Mouse (Mus musculus) heart, embryonic 14.5 days (tissue): ENCODE data around the gene Cc2d2a. TPM values are rescaled to one million over a fixed set of nuclear protein-coding genes. Genes with fewer than 3 reads are reported as not detected.
A peak's percentile ranks its signal among the peaks of the same experiment; 100 is the strongest.

Experiments used
- ATAC-seq: fragments of 200-750 bp; cut with Nextera tagmentation; 2 replicates; pipeline ENCODE4 v1.8.0; 2017; ENCODE audit warnings: low read depth, moderate TSS enrichment; ENCODE audit not compliant: insufficient number of reproducible peaks, insufficient read depth, low FRiP score
- H3K27ac ChIP-seq, 2 experiments: fragments of 200-500 bp in 1 of 2; fragments of 300-500 bp in 1 of 2; sonication (generic) in 1 of 2; replicated peaks in 1 of 2; 2 replicates each; pipeline ENCODE4 v1.5.1; 2012 to 2014; ENCODE audit warnings: low read depth in 2 of 2, low read length in 2 of 2, control low read depth in 1 of 2, mild to moderate bottlenecking in 1 of 2, mixed read lengths in 1 of 2; ENCODE audit not compliant: control insufficient read depth in 1 of 2, insufficient read depth in 1 of 2
- H3K27me3 ChIP-seq: fragments of 300-500 bp; sonication (generic); 2 replicates; pipeline ENCODE4 v1.6.1; 2014; ENCODE audit warnings: mild to moderate bottlenecking, low read length, control low read depth; ENCODE audit not compliant: control insufficient read depth, insufficient read depth
- H3K36me3 ChIP-seq: fragments of 300-500 bp; sonication (generic); 2 replicates; pipeline ENCODE4 v1.6.1; 2014; ENCODE audit warnings: mild to moderate bottlenecking, control low read depth, low read length, mixed read lengths; ENCODE audit not compliant: control insufficient read depth, insufficient read depth
- H3K4me1 ChIP-seq, 2 experiments: fragments of 200-500 bp in 1 of 2; fragments of 300-500 bp in 1 of 2; sonication (generic) in 1 of 2; 2 replicates each; pipeline ENCODE4 v1.6.1; 2012 to 2014; ENCODE audit warnings: low read length in 2 of 2, control low read depth in 1 of 2, mixed read lengths in 1 of 2; ENCODE audit not compliant: control insufficient read depth in 2 of 2, insufficient read depth in 2 of 2
- H3K4me2 ChIP-seq: fragments of 300-500 bp; sonication (generic); 2 replicates; pipeline ENCODE4 v1.6.1; 2014; ENCODE audit warnings: mild to moderate bottlenecking, low read length
- H3K4me3 ChIP-seq, 2 experiments: fragments of 200-500 bp in 1 of 2; fragments of 300-500 bp in 1 of 2; sonication (generic) in 1 of 2; 2 replicates each; pipeline ENCODE4 v1.5.1; 2012 to 2014; ENCODE audit warnings: low read length in 2 of 2, mild to moderate bottlenecking in 2 of 2, control low read depth in 1 of 2, low read depth in 1 of 2, moderate library complexity in 1 of 2; ENCODE audit not compliant: control insufficient read depth in 1 of 2, insufficient read depth in 1 of 2
- H3K9ac ChIP-seq: fragments of 300-500 bp; sonication (generic); 2 replicates; pipeline ENCODE4 v1.6.1; 2014; ENCODE audit warnings: mild to moderate bottlenecking, low read length
- H3K9me3 ChIP-seq: fragments of 300-500 bp; sonication (generic); 2 replicates; pipeline ENCODE4 v1.6.1; 2016; ENCODE audit warnings: low read length, control low read depth; ENCODE audit not compliant: control insufficient read depth
- WGBS: fragments of 180-500 bp; shearing (Covaris S2); extraction: QIAGEN DNeasy Blood & Tissue Kit; methylation state at CpG from one replicate; pipeline ENCODE4 v1.1.7; 2014; 5-methylcytosine and 5-hydroxymethylcytosine counted together
- polyA plus RNA-seq: library from polyadenylated mRNA; unstranded; fragments of >200 nt; fragmentation: Nextera tagmentation; extraction: Ambion mirVana; gene quantifications from 2 replicates; pipeline ENCODE4 v1.2.1, GENCODE M21; 2014

Gene Cc2d2a
- polyA plus RNA-seq, 1 experiment from 2014 or later = 10.0 TPM

GRCm38 (mm10) chr5:43732381-43732780 is 70.2 kb downstream of the Cc2d2a start:
- no peaks in the 10 kb centered on the region for H3K27me3 ChIP-seq
- H3K4me3 ChIP-seq = no peak overlapping the region
- H3K9me3 ChIP-seq = no peaks in the 10 kb centered on the region
- peaks cover 76% of the 10 kb centered on the region for H3K36me3 ChIP-seq
- ATAC-seq = no peak
- 86% methylated on average over 8 of the region's 8 CpGs for WGBS
- H3K27ac ChIP-seq = no peak overlapping the region
- no peak overlapping the region for H3K9ac ChIP-seq
- no peak overlapping the region for H3K4me2 ChIP-seq
- peaks cover 4 to 9% of the 10 kb centered on the region in 2 experiments; a peak in 3 of 4 replicates for H3K4me1 ChIP-seq

GRCm38 (mm10) chr5:43744187-43744586 is 82.0 kb downstream of the Cc2d2a start:
- H3K4me2 ChIP-seq = no peak overlapping the region
- H3K9me3 ChIP-seq = no peaks in the 10 kb centered on the region
- peaks cover 63% of the 10 kb centered on the region for H3K36me3 ChIP-seq
- no peak for ATAC-seq
- no peak overlapping the region for H3K27ac ChIP-seq
- H3K4me3 ChIP-seq = no peak overlapping the region
- H3K4me1 ChIP-seq = no peaks in the 10 kb centered on the region
- no peak overlapping the region for H3K9ac ChIP-seq
- H3K27me3 ChIP-seq = no peaks in the 10 kb centered on the region
- WGBS = 92% methylated on average over 1 of the region's 1 CpGs

GRCm38 (mm10) chr5:43745156-43745555 is 83.0 kb downstream of the Cc2d2a start:
- Histone ChIP-seq H3K9ac (no peak overlapping the region), H3K4me2 (no peak overlapping the region), H3K4me1 (no peaks in the 10 kb centered on the region), H3K4me3 (no peak overlapping the region), H3K27me3 (no peaks in the 10 kb centered on the region), H3K9me3 (no peaks in the 10 kb centered on the region), H3K27ac (no peak overlapping the region), H3K36me3 (peaks cover 59% of the 10 kb centered on the region)
- 72% methylated on average over 5 of the region's 5 CpGs for WGBS
- no peak for ATAC-seq

GRCm38 (mm10) chr5:43748039-43748438 is 85.9 kb downstream of the Cc2d2a start:
- Histone ChIP-seq H3K9ac (no peak overlapping the region), H3K4me2 (no peak overlapping the region)
- WGBS = 89% methylated on average over 4 of the region's 4 CpGs

GRCm38 (mm10) chr5:43749092-43749491 is 86.9 kb downstream of the Cc2d2a start:
- 88% methylated on average over 3 of the region's 3 CpGs for WGBS
- no peak for ATAC-seq
- H3K4me3 ChIP-seq = no peak overlapping the region
- peaks cover 39% of the 10 kb centered on the region for H3K36me3 ChIP-seq
- no peaks in the 10 kb centered on the region for H3K9me3 ChIP-seq
- no peak overlapping the region for H3K9ac ChIP-seq
- no peak overlapping the region for H3K4me2 ChIP-seq
- H3K27ac ChIP-seq = no peak overlapping the region
- H3K4me1 ChIP-seq = no peaks in the 10 kb centered on the region
- no peaks in the 10 kb centered on the region for H3K27me3 ChIP-seq

More at GRCm38 (mm10) chr5:43748039-43748438, 85.9 kb downstream of the Cc2d2a start:
- ATAC-seq = no peak
- H3K27ac ChIP-seq = no peak overlapping the region
- H3K27me3 ChIP-seq = no peaks in the 10 kb centered on the region
- H3K36me3 ChIP-seq = peaks cover 48% of the 10 kb centered on the region
- no peak overlapping the region for H3K4me3 ChIP-seq
- no peaks in the 10 kb centered on the region for H3K4me1 ChIP-seq
- H3K9me3 ChIP-seq = no peaks in the 10 kb centered on the region

- no peak overlapping the region for H3K27ac ChIP-seq
- H3K4me1 ChIP-seq = no peaks in the 10 kb centered on the region
- H3K4me2 ChIP-seq = no peak overlapping the region
- no peak overlapping the region for H3K4me3 ChIP-seq
- ATAC-seq = no peak
- H3K36me3 ChIP-seq = peaks cover 59% of the 10 kb centered on the region
- no peaks in the 10 kb centered on the region for H3K27me3 ChIP-seq
- no peak overlapping the region for H3K9ac ChIP-seq
- H3K9me3 ChIP-seq = no peaks in the 10 kb centered on the region
- 76% methylated on average over 3 of the region's 3 CpGs for WGBS
Measured at GRCm38 (mm10) chr5:43770618-43771354, 108.6 kb downstream of the Cc2d2a start.

- Histone ChIP-seq H3K9me3 (no peaks in the 10 kb centered on the region), H3K4me2 (no peak overlapping the region), H3K4me3 (no peak overlapping the region), H3K9ac (no peak overlapping the region), H3K36me3 (peaks cover 51% of the 10 kb centered on the region), H3K4me1 (peaks cover 0 to 6% of the 10 kb centered on the region in 2 experiments; a peak in 2 of 4 replicates), H3K27ac (no peak overlapping the region), H3K27me3 (no peaks in the 10 kb centered on the region)
- no peak for ATAC-seq
- 90% methylated on average over 3 of the region's 3 CpGs for WGBS
Measured at GRCm38 (mm10) chr5:43771555-43771954, 109.4 kb downstream of the Cc2d2a start.

GRCm38 (mm10) chr5:43776407-43776806 is 114.3 kb downstream of the Cc2d2a start:
- H3K9ac ChIP-seq = no peak overlapping the region
- H3K9me3 ChIP-seq = no peaks in the 10 kb centered on the region
- H3K4me1 ChIP-seq = peaks cover 4 to 22% of the 10 kb centered on the region in 2 experiments
- no peak overlapping the region for H3K4me3 ChIP-seq
- peak overlapping the region in 1 of 2 experiments; percentile 6; a peak in 1 of 4 replicates for H3K27ac ChIP-seq
- no peak for ATAC-seq
- peak overlapping the region; percentile 43 for H3K4me2 ChIP-seq
- H3K36me3 ChIP-seq = peaks cover 10% of the 10 kb centered on the region; the same call in 1 of the 2 replicates
- no peaks in the 10 kb centered on the region for H3K27me3 ChIP-seq
